Mouse (Mus musculus): ENCODE results near the gene Ntsr1. TPM values are rescaled to one million over a fixed set of nuclear protein-coding genes. Genes with fewer than 3 reads are reported as not detected.
A peak's percentile ranks its signal among the peaks of the same experiment; 100 is the strongest.

Ntsr1 gene
- polyA plus RNA-seq, 1 experiment from 2014 or later, result 2.0 TPM

GRCm38 (mm10) chr2:180531671-180532385, 32.1 kb downstream of the Ntsr1 start:
- Histone ChIP-seq H3K27me3 (replicated peaks) (peaks cover 4% of the 10 kb centered on the region; the same call in 1 of the 2 replicates), H3K27ac (replicated peaks) (0 out of 2 replicates have a peak overlapping the region, but pooled peaks have one; percentile 30), H3K4me1 (peaks cover 23% of the 10 kb centered on the region), H3K4me3 (replicated peaks) (no peak overlapping the region), H3K9ac (replicated peaks) (no peak overlapping the region), H3K4me2 (no peak overlapping the region), H3K36me3 (no peaks in the 10 kb centered on the region), H3K9me3 (replicated peaks) (no peaks in the 10 kb centered on the region)
- WGBS, result 59% methylated on average over 7 of the region's 7 CpGs
- no peak for ATAC-seq (ENCODE audit: low FRiP score)

DNA sequence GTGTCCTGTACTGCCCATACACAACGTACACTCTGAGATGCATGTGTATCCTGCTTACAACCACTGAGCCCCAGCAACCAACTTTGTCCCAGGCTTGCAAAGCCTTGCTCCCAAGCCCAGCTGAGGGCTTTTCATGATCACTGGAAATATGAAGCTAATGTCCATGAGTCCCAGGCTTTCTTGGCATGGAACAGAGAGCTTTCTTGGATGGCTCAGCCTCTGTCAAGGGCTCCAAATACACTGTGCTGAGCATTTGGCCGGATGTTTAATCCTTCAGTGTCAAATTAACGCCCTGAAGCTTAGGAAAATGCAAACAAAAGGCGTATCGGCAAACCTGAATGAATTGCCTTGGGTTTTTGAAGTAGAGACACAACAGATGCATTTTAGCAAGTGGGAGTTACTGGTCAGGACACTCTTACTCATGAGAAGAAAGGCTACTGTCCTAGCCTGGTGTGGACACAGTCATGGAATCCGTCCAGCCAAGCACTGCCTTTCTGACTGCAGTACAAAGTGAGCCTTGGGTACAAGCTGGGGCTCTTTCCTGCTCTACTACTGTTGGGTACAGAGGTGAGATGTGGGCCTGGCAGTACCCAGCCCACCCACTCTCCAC, 32.7 kb downstream of the Ntsr1 start:
- no peak overlapping the region for H3K9ac ChIP-seq (replicated peaks)
- H3K27me3 ChIP-seq (replicated peaks), result peaks cover 4% of the 10 kb centered on the region; the same call in 1 of the 2 replicates
- H3K4me2 ChIP-seq, result no peak overlapping the region
- no peak overlapping the region for H3K4me3 ChIP-seq (replicated peaks)
- 56% methylated on average over 6 of the region's 6 CpGs for WGBS
- H3K9me3 ChIP-seq (replicated peaks), result no peaks in the 10 kb centered on the region
- peak overlapping the region; percentile 30; the same call in 1 of the 2 replicates for H3K27ac ChIP-seq (replicated peaks)
- no peaks in the 10 kb centered on the region for H3K36me3 ChIP-seq
- peaks cover 23% of the 10 kb centered on the region for H3K4me1 ChIP-seq
- ATAC-seq (ENCODE audit: low FRiP score), result no peak

DNA sequence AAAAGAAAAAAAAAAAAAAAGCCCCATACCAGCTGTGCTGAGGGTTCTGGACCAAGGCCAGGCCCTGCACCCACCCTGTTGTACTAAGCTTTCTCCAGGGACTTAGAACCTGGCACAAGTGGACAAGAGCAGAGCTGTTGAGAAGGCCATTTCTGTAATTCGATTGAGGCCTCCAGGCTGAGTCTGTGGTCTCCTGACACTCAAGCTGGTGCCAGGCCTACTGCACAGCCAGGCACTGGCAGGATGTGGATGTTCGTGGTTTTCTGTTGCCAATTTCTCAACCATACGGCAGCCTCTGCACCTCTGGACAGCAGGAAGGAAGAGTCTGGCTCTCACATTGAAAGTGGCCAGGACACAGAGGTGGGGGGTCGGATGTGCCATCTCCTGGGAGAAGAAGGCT, 33.5 kb downstream of the Ntsr1 start:
- H3K4me1 ChIP-seq, result peaks cover 20% of the 10 kb centered on the region
- no peak overlapping the region for H3K27ac ChIP-seq (replicated peaks)
- H3K27me3 ChIP-seq (replicated peaks), result 0 out of 2 replicates have a peak, but pooled peaks cover 4% of the 10 kb centered on the region
- H3K9ac ChIP-seq (replicated peaks), result no peak overlapping the region
- ATAC-seq (ENCODE audit: low FRiP score), result no peak
- no peak overlapping the region for H3K4me3 ChIP-seq (replicated peaks)
- no peak overlapping the region for H3K4me2 ChIP-seq
- WGBS, result 76% methylated on average over 4 of the region's 4 CpGs
- H3K36me3 ChIP-seq, result no peaks in the 10 kb centered on the region
- H3K9me3 ChIP-seq (replicated peaks), result no peaks in the 10 kb centered on the region

- H3K4me1 ChIP-seq, result peaks cover 13% of the 10 kb centered on the region
- H3K9ac ChIP-seq (replicated peaks), result no peak overlapping the region
- H3K4me2 ChIP-seq, result no peak overlapping the region
- ATAC-seq (ENCODE audit: low FRiP score), result no peak
- no peak overlapping the region for H3K4me3 ChIP-seq (replicated peaks)
- no peaks in the 10 kb centered on the region for H3K36me3 ChIP-seq
- H3K27ac ChIP-seq (replicated peaks), result no peak overlapping the region
- H3K27me3 ChIP-seq (replicated peaks), result no peaks in the 10 kb centered on the region
- 77% methylated on average over 2 of the region's 2 CpGs for WGBS
- no peaks in the 10 kb centered on the region for H3K9me3 ChIP-seq (replicated peaks)
These were observed 43.9 kb downstream of the Ntsr1 start for GRCm38 (mm10) chr2:180543675-180544074.

DNA sequence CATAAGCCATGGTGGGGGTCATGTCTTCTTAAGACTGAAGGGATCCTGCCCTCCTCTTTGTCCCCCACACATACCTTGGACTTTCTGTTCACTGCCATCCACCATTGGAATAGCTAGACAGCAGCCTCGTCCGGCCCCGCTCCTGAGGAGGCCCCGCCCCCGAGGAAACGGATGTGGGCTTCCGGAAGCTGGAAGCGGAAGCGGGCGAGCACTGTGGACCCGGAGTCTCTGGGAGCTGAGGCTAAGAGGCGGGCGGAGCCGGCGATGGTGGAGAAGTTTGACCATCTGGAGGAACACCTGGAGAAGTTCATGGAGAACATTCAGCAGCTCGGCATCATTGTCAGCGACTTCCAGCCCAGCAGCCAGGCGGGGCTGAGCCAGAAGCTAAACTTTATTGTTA, 45.3 kb downstream of the Ntsr1 start:
- no peak overlapping the region for H3K9ac ChIP-seq (replicated peaks)
- no peaks in the 10 kb centered on the region for H3K36me3 ChIP-seq
- H3K4me2 ChIP-seq, result no peak overlapping the region
- WGBS, result 81% methylated on average over 18 of the region's 18 CpGs
- H3K27ac ChIP-seq (replicated peaks), result no peak overlapping the region
- H3K27me3 ChIP-seq (replicated peaks), result no peaks in the 10 kb centered on the region
- no peak overlapping the region for H3K4me3 ChIP-seq (replicated peaks)
- no peaks in the 10 kb centered on the region for H3K9me3 ChIP-seq (replicated peaks)
- no peak for ATAC-seq (ENCODE audit: low FRiP score)
- peaks cover 13% of the 10 kb centered on the region for H3K4me1 ChIP-seq

DNA sequence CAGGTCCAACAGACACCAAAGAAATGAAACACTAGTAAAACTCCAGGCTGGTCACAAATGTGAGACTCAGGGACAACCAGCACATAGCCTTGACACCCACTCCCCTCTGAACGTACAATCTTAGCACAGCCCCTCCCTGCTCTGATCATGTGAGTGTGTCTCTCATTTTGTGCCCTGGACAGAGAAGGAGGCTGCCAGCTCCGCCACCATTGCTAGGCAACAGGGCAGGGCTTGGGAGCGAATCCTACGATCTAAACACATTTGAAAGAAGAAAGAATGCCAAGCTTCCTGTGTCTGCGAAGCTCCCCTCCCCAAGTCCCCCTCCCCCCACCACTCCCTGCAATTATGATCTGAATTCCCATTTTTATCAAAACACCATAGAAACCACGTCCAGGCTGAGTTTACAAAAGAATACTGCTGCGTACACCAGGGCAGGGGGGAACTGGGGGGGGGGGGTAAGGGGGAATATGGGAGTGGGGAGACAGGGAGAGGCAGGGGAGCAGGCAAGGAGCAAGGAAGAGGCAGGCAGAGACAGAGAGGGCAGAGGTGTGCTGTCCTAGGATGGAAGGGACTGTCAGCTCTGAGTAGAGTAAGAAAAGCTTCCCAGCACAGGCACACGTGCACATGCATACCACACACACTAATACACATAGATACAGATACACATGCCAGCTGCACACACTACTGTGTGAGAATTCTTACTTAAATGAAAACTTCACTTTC, 47.8 kb downstream of the Ntsr1 start:
- Histone ChIP-seq H3K4me2 (peak overlapping the region; percentile 34), H3K9me3 (replicated peaks) (no peaks in the 10 kb centered on the region), H3K36me3 (no peaks in the 10 kb centered on the region), H3K27ac (replicated peaks) (no peak overlapping the region), H3K9ac (replicated peaks) (no peak overlapping the region), H3K4me3 (replicated peaks) (no peak overlapping the region), H3K4me1 (peaks cover 13% of the 10 kb centered on the region), H3K27me3 (replicated peaks) (no peaks in the 10 kb centered on the region)
- peak; percentile 78 for ATAC-seq (ENCODE audit: low FRiP score)
- 17% methylated on average over 8 of the region's 8 CpGs for WGBS

GRCm38 (mm10) chr2:180552340-180552739, 52.6 kb downstream of the Ntsr1 start:
- no peak overlapping the region for H3K4me3 ChIP-seq (replicated peaks)
- H3K27me3 ChIP-seq (replicated peaks), result no peaks in the 10 kb centered on the region
- no peak overlapping the region for H3K27ac ChIP-seq (replicated peaks)
- H3K4me2 ChIP-seq, result no peak overlapping the region
- 83% methylated on average over 3 of the region's 3 CpGs for WGBS
- H3K4me1 ChIP-seq, result peaks cover 9% of the 10 kb centered on the region
- no peaks in the 10 kb centered on the region for H3K36me3 ChIP-seq
- H3K9me3 ChIP-seq (replicated peaks), result no peaks in the 10 kb centered on the region
- no peak overlapping the region for H3K9ac ChIP-seq (replicated peaks)
- no peak for ATAC-seq (ENCODE audit: low FRiP score)

- no peak overlapping the region for H3K9ac ChIP-seq (replicated peaks)
- WGBS, result 59% methylated on average over 3 of the region's 3 CpGs
- H3K36me3 ChIP-seq, result no peaks in the 10 kb centered on the region
- no peaks in the 10 kb centered on the region for H3K4me1 ChIP-seq
- no peaks in the 10 kb centered on the region for H3K9me3 ChIP-seq (replicated peaks)
- no peak for ATAC-seq (ENCODE audit: low FRiP score)
- no peak overlapping the region for H3K27ac ChIP-seq (replicated peaks)
- H3K4me2 ChIP-seq, result no peak overlapping the region
- no peaks in the 10 kb centered on the region for H3K27me3 ChIP-seq (replicated peaks)
- H3K4me3 ChIP-seq (replicated peaks), result no peak overlapping the region
These were observed 55.4 kb downstream of the Ntsr1 start for GRCm38 (mm10) chr2:180555219-180555618.

- WGBS, result 77% methylated on average over 3 of the region's 3 CpGs
- no peak for ATAC-seq (ENCODE audit: low FRiP score)
- H3K36me3 ChIP-seq, result no peaks in the 10 kb centered on the region
- H3K4me1 ChIP-seq, result no peaks in the 10 kb centered on the region
- H3K4me2 ChIP-seq, result no peak overlapping the region
- H3K27me3 ChIP-seq (replicated peaks), result no peaks in the 10 kb centered on the region; the same call in 1 of the 2 replicates
- no peak overlapping the region for H3K27ac ChIP-seq (replicated peaks)
- no peaks in the 10 kb centered on the region for H3K9me3 ChIP-seq (replicated peaks)
- no peak overlapping the region for H3K4me3 ChIP-seq (replicated peaks)
- no peak overlapping the region for H3K9ac ChIP-seq (replicated peaks)
These were observed 56.7 kb downstream of the Ntsr1 start for GRCm38 (mm10) chr2:180556470-180556869.

DNA sequence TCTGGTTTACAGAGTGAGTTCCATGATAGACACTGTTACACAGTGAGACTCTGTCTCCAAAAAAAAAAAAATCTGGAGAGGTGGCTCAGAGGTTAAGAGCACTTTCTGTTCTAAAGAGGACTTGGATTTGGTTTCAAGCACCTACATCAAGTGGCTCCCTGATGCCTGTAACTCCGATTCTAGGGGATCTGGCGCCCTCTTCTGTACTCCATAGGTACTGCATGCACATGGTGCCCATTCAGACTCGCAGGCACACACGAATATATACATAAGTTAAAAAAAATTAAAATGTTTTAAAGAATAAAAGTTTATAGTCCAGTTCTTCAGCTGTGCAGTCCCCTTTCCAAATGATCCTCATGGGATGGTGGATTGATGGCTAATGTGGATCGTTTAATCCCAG, 60.5 kb downstream of the Ntsr1 start:
- peaks cover 13% of the 10 kb centered on the region; the same call in 1 of the 2 replicates for H3K4me1 ChIP-seq
- H3K27ac ChIP-seq (replicated peaks), result no peak overlapping the region
- H3K27me3 ChIP-seq (replicated peaks), result no peaks in the 10 kb centered on the region; the same call in 1 of the 2 replicates
- WGBS, result 49% methylated on average over 5 of the region's 5 CpGs
- no peaks in the 10 kb centered on the region for H3K36me3 ChIP-seq
- no peak overlapping the region for H3K4me2 ChIP-seq
- no peak overlapping the region for H3K9ac ChIP-seq (replicated peaks)
- no peak for ATAC-seq (ENCODE audit: low FRiP score)
- no peak overlapping the region for H3K4me3 ChIP-seq (replicated peaks)
- no peaks in the 10 kb centered on the region for H3K9me3 ChIP-seq (replicated peaks)

DNA sequence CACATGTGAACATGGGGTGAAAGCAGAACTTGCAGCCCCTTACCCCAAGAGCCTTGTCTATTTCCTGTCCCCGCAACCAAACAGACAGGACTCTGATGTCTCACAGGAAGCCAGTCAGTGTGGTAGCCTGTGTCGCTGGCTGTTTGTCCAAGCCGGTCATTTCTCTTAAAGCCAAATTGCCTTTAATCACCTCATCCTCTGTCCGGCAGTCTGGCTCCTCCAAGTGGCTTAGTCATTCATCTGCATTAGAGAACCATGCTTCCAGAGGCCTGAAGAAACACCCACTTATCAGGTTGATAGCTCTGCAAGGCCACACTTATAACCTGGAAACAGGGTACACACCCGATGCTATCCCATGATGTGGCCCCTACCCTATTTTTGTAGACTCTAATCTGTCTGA, 62.4 kb downstream of the Ntsr1 start:
- Histone ChIP-seq H3K4me1 (peaks cover 13% of the 10 kb centered on the region; the same call in 1 of the 2 replicates), H3K9ac (replicated peaks) (no peak overlapping the region), H3K4me3 (replicated peaks) (no peak overlapping the region), H3K36me3 (no peaks in the 10 kb centered on the region), H3K27me3 (replicated peaks) (no peaks in the 10 kb centered on the region; the same call in 1 of the 2 replicates), H3K4me2 (no peak overlapping the region), H3K9me3 (replicated peaks) (no peaks in the 10 kb centered on the region), H3K27ac (replicated peaks) (no peak overlapping the region)
- ATAC-seq (ENCODE audit: low FRiP score), result no peak
- WGBS, result 54% methylated on average over 5 of the region's 5 CpGs

Measured in neural tube, embryonic 15.5 days (tissue).